Mouse (Mus musculus) liver, postnatal 0 days (tissue): ENCODE measurements at regions not wholly inside any gene's neighbourhood (a gene's known extent, or its start where the extent isn't known, plus 50 kb on each side); places are given as distances from the start of the nearest gene placed in this dataset.

ENCODE experiments used
- CTCF ChIP-seq: sonication (generic); IDR thresholded peaks from 2 replicates; pipeline ENCODE4 v1.5.1; 2016; ENCODE audit warnings: antibody characterized with exemption, low read depth
- EP300 ChIP-seq: IDR thresholded peaks from 2 replicates; pipeline ENCODE4 v1.6.1; 2016; ENCODE audit warnings: antibody characterized with exemption, low read depth, mild to moderate bottlenecking

DNA sequence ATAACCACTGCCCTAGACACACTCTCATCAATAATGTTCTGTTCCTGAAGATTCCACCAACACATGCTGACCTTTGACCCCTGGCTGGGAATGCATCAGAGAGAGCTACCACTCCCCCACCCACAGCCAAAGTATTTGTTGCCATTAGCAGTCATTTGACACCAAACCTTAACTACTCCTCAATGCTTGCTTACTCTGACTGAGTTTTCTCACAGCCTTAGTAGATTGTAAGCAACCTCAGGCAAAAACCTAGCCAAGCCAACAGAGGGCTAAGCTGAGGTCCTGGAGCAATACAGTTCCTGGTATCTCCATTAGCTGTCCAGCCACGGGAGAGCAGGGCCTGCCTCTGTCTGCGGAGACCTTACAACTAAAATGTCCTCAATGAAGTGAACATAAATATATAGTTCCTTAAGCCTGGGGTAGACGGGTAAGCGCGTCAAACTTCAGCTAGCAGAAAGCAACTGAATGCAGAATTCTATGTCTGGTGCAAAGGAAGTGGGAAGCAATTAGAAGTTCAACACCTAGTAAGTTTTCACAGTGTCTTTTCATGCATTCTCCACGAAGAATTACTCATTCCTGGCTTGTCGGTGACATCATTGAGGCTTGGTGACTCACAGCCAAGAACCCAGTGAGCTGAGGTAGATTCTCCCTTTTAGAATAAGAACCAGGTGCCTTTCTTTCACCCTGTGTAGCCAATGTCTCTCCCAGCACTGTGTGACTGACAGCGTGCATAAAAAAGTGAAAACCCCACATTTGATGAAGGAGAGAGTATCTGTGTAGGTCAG lies 113.6 kb upstream of the Nebl start:
- no peak for TF ChIP-seq CTCF
- TF ChIP-seq EP300: no peak
